Mouse (Mus musculus): ENCODE data around the gene Ppp1r3c.
"Not testable (repeated sequence)": the region's sequence is repeated elsewhere in the genome, so short reads cannot be mapped to it uniquely, and the experiment has no call there.

Gene Ppp1r3c

GRCm38 (mm10) chr19:36736537-36736936 lies at the start of gene Ppp1r3c:
Gene Ppp1r3c (minus strand): TSS chr19:36736653.
- in situ Hi-C loops (cut with MboI; ENCODE audit: unreplicated experiment in 2 of 2), result no loop called here

DNA sequence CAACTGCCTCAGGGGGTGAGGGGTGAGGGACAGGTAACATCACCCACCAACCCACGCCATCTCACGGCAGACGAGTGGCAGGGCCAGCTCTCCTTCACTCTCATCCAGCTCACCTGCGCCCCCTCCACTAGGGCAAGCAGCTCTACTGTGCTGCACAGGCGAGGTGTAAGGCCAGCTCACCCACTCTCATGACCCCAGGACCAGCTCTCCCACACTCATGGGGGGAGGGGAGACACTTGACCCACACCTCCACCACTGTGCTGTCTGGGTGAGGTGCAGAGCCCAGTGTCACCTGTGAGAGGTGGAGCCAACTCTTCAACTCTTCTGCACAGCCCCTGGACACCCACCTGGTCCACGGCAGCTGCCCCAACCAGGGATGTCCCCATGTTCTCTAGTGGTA lies 46.7 kb upstream of the Ppp1r3c start:
- in situ Hi-C loops (cut with MboI; ENCODE audit: unreplicated experiment in 2 of 2), result loop anchor here in 1 of 2 experiments (25.0 kb wide), 1 partner anchor 1129 kb away; no protein-coding TSS in a partner anchor

GRCm38 (mm10) chr19:36782591-36782990 lies 46.1 kb upstream of the Ppp1r3c start:
- in situ Hi-C loops (cut with MboI; ENCODE audit: unreplicated experiment in 2 of 2), result loop anchor here in 1 of 2 experiments (25.0 kb wide), 1 partner anchor 1130 kb away; no protein-coding TSS in a partner anchor

GRCm38 (mm10) chr19:36781996-36782395 lies 45.5 kb upstream of the Ppp1r3c start:
- in situ Hi-C loops (cut with MboI; ENCODE audit: unreplicated experiment in 2 of 2), result loop anchor here in 1 of 2 experiments (25.0 kb wide), 1 partner anchor 1130 kb away; no protein-coding TSS in a partner anchor

- in situ Hi-C loops (cut with MboI; ENCODE audit: unreplicated experiment in 2 of 2), result loop anchor here in 1 of 2 experiments (25.0 kb wide), 1 partner anchor 1132 kb away; no protein-coding TSS in a partner anchor
Observed at GRCm38 (mm10) chr19:36780375-36780774, 43.9 kb upstream of the Ppp1r3c start.

- in situ Hi-C loops (cut with MboI; ENCODE audit: unreplicated experiment in 2 of 2), result loop anchor here in 1 of 2 experiments (25.0 kb wide), 1 partner anchor 1133 kb away; no protein-coding TSS in a partner anchor
Observed at GRCm38 (mm10) chr19:36779765-36780164, 43.3 kb upstream of the Ppp1r3c start.

DNA sequence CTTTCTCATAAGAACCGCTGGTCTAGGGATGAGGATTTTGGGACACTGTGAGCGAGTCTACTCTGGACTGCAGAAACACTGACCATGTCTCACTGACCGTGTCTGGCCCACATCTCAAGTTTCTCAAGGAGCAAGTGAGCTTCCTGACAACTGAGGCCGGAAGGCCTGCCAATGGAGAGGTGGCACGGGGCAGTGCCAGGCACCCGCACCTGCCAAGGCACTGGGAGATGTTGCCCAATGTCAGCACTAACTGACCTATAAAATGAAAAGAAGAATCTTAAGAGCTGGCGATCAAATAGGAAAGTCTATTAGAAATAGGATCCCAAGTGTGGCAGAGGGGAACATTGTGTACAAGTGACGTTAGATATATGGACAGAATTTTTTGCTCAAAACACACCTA lies 39.1 kb upstream of the Ppp1r3c start:
- in situ Hi-C loops (cut with MboI; ENCODE audit: unreplicated experiment in 2 of 2), result loop anchor here in 1 of 2 experiments (25.0 kb wide), 1 partner anchor 1137 kb away; no protein-coding TSS in a partner anchor

DNA sequence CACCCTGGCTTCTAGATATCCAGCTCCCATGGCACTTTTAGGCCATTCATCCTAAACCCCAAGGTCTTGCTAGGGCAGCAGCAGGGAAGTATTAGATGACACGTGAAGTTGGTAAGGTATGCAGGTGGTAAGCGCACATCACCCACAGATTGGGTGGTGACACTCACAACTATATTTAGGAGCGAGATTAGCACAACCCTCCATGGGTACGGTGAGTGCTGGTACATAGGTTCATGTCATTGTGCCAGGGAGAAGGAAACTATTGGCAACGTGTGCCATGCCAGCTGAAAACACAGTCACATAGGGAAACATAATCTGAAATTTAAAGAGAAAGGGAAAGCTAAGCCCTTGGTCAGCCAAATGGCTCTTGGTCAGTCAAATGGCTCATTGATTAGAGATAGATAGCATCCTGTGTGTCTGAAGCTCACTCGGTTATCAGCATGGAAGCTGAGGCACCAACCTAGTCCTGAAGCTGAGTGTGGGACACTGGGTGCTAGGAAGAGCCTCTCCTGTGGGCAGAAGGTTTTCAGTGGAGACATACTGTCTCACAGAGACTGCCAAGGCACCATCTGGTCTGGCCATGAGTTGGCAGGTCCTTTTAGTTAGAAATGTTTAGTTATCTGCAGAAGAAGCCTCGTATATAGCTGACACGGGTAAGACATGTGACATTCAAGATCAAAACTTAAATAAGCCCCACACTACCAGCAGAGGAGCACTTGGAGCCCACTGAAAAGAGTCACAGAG lies 37.4 kb upstream of the Ppp1r3c start:
- in situ Hi-C loops (cut with MboI; ENCODE audit: unreplicated experiment in 2 of 2), result no loop called here

- in situ Hi-C loops (cut with MboI; ENCODE audit: unreplicated experiment in 2 of 2), result no loop called here
Observed at GRCm38 (mm10) chr19:36768084-36768483, 31.6 kb upstream of the Ppp1r3c start.

GRCm38 (mm10) chr19:36764451-36764850 lies 28.0 kb upstream of the Ppp1r3c start:
- in situ Hi-C loops (cut with MboI; ENCODE audit: unreplicated experiment in 2 of 2), result no loop called here

DNA sequence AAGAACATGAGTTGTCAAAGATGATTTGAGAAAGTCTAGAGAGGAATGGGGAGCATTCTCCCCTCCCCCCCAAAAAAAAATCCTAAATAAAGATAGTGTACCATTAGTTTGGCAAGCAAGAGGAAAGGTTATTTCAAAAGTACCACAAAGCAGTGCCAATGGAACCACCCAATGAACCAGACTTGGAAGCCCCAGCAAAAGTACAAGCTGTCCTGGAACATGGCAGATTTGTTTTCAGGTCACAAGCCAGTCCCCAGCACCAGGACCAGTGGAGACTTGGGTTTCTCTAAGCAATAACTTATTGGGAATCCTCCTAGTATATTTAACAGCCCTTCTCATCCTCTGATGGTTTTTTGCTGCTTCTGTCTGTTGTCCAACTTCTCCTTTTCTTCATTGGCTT lies 12.5 kb upstream of the Ppp1r3c start:
- in situ Hi-C loops (cut with MboI; ENCODE audit: unreplicated experiment in 2 of 2), result no loop called here

GRCm38 (mm10) chr19:36742331-36742730 lies 5.9 kb upstream of the Ppp1r3c start:
- in situ Hi-C loops (cut with MboI; ENCODE audit: unreplicated experiment in 2 of 2), result no loop called here

- in situ Hi-C loops (cut with MboI; ENCODE audit: unreplicated experiment in 2 of 2), result no loop called here
Observed at GRCm38 (mm10) chr19:36739566-36740211, 3.2 kb upstream of the Ppp1r3c start.

- in situ Hi-C loops (cut with MboI; ENCODE audit: unreplicated experiment in 2 of 2), result no loop called here
Observed at GRCm38 (mm10) chr19:36738009-36738408, 1.6 kb upstream of the Ppp1r3c start.

GRCm38 (mm10) chr19:36737087-36737486 lies 634 bp upstream of the Ppp1r3c start:
- in situ Hi-C loops (cut with MboI; ENCODE audit: unreplicated experiment in 2 of 2), result no loop called here

GRCm38 (mm10) chr19:36734308-36735038 lies 2.0 kb downstream of the Ppp1r3c start:
- in situ Hi-C loops (cut with MboI; ENCODE audit: unreplicated experiment in 2 of 2), result no loop called here

DNA sequence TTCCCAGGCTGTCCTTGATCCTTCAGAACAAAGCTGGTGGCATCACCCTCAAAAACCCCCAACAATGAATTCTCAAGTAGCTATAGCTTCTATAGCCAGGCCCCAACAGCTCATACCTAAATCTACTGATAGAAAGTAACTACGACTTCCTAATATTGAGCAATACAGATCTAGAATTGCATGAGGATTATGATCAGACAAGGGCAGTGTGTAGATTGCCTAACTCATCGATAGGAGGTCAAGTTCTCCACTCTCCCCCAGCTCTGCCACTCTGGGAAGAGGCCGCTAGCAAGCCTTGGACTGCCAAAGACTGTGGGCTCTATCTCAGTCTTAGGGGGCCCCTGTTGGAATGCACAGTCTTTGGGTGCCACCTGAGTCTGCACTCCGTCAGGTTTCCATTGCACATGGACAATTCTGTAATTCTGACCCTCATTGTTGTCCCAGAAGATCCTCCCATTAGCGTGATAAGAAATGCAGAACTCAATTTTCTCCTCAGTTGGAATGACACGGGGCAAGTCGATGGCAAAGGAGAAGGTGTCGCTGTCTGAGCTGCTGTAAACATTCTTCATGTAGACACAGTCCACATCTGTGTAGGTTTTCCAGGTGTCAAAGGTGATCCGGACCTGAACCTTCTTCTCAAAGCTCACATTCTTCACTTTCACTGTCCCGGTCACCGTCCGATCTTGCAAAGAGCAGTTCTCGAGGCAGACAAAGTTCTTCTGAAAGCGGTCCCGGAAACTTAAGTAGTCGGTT lies 3.1 kb downstream of the Ppp1r3c start:
- in situ Hi-C loops (cut with MboI; ENCODE audit: unreplicated experiment in 2 of 2), result no loop called here

- in situ Hi-C loops (cut with MboI; ENCODE audit: unreplicated experiment in 2 of 2), result no loop called here
Observed at GRCm38 (mm10) chr19:36731310-36731709, 5.1 kb downstream of the Ppp1r3c start.

DNA sequence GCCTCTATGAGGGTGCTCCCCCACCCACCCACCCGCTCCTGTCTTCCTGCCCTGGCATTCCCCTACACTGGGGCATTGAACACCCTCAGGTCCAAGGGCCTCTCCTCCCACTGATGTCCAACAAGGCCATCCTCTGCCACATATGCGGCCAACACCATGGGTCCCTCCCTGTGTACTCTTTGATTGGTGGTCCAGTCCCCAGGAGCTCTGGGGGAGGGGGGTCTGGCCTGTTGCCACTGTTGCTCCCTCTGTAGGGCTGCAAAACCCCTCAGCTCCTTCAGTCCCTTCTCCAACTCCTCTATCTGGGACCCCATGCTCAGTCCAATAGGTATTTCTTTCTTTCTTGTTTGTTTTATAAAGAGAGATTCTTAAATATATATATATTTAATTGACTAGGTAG lies 6.0 kb downstream of the Ppp1r3c start:
- in situ Hi-C loops (cut with MboI; ENCODE audit: unreplicated experiment in 2 of 2), result not testable (repeated sequence)

GRCm38 (mm10) chr19:36728741-36729460 lies 7.6 kb downstream of the Ppp1r3c start:
- in situ Hi-C loops (cut with MboI; ENCODE audit: unreplicated experiment in 2 of 2), result no loop called here
